Mouse (Mus musculus): Measurements from ENCODE around the gene Maz. TPM values are rescaled to one million over a fixed set of nuclear protein-coding genes. Genes with fewer than 3 reads are reported as not detected.

Gene Maz
- total and polyA plus RNA-seq, 3 experiments: 234 to 540 TPM; not detected in 1

- peak; percentile 82 for DNase-seq (ENCODE audit: low read depth, low spot score)
- peak; percentile 85 for TF ChIP-seq POLR2AphosphoS2 (IDR thresholded peaks at IDR 0.05; ENCODE audit: low read length)
- TF ChIP-seq TBP (IDR thresholded peaks at IDR 0.05; ENCODE audit: low read depth, low read length): 0 out of 2 replicates have a peak, but pooled peaks have one; percentile 18
- TF ChIP-seq HCFC1 (IDR thresholded peaks at IDR 0.05; ENCODE audit: low read depth, low read length): peak; percentile 77
- TF ChIP-seq ZMIZ1 (IDR thresholded peaks at IDR 0.05; ENCODE audit: low read depth, low read length): peak; percentile 57; the same call in 1 of the 2 replicates
- peak; percentile 74 for TF ChIP-seq MXI1 (IDR thresholded peaks at IDR 0.05; ENCODE audit: low read depth, low read length)
- 0 out of 2 replicates have a peak, but pooled peaks have one; percentile 30 for TF ChIP-seq MAX (IDR thresholded peaks at IDR 0.05; ENCODE audit: low read length)
- no peak for TF ChIP-seq CHD2 (IDR thresholded peaks at IDR 0.05; ENCODE audit: low read length)
- TF ChIP-seq SIN3A (IDR thresholded peaks at IDR 0.05; ENCODE audit: low read length): peak; percentile 94
- peak; percentile 12; the same call in 1 of the 2 replicates for TF ChIP-seq SMC3 (IDR thresholded peaks at IDR 0.05; ENCODE audit: low read depth, low read length)
- TF ChIP-seq ELF1 (IDR thresholded peaks at IDR 0.05; ENCODE audit: low read depth, low read length): peak; percentile 66
- TF ChIP-seq POLR2A (IDR thresholded peaks at IDR 0.05; ENCODE audit: control insufficient read depth in 1 of 2, insufficient read depth in 1 of 2, low read depth in 1 of 2, low read length in 2 of 2, poor library complexity in 1 of 2): peak in 1 of 2 experiments; percentile 56; a peak in 1 of 4 replicates
- TF ChIP-seq GABPA (IDR thresholded peaks at IDR 0.05; ENCODE audit: low read depth, low read length): no peak
- TF ChIP-seq RCOR1 (IDR thresholded peaks at IDR 0.05; ENCODE audit: low read depth, low read length): no peak
- TF ChIP-seq NELFE (IDR thresholded peaks at IDR 0.05; ENCODE audit: low read depth, low read length): peak; percentile 48
- TF ChIP-seq MAZ (IDR thresholded peaks at IDR 0.05; ENCODE audit: low read depth, low read length): peak; percentile 38; the same call in 1 of the 2 replicates
- H3K4me1 ChIP-seq (ENCODE audit: control insufficient read depth in 1 of 2, insufficient read depth in 2 of 2, low read length in 2 of 2): peaks cover 0 to 19% of the 10 kb centered on the region in 2 experiments; a peak in 3 of 4 replicates
- H3K4me3 ChIP-seq (ENCODE audit: control insufficient read depth in 1 of 2, insufficient read depth in 1 of 2, low read depth in 2 of 2, low read length in 2 of 2): peak within 1 kb of the TSS; percentile 94 to 99
- H3K36me3 ChIP-seq (ENCODE audit: control insufficient read depth in 1 of 2, insufficient read depth in 2 of 2, low read length in 2 of 2): peaks cover 0 to 19% of the 10 kb centered on the region in 2 experiments; a peak in 2 of 4 replicates
- H3K9me3 ChIP-seq (replicated peaks; ENCODE audit: insufficient read depth, low read length): no peaks in the 10 kb centered on the region
- H3K79me2 ChIP-seq (ENCODE audit: control insufficient read depth, insufficient read depth, low read length, poor library complexity): peaks cover 36% of the 10 kb centered on the region
- H3K9ac ChIP-seq (ENCODE audit: control insufficient read depth, low read depth, low read length, poor library complexity, severe bottlenecking): peak within 1 kb of the TSS; percentile 83
- no peaks in the 10 kb centered on the region for H3K27me3 ChIP-seq (ENCODE audit: control insufficient read depth in 1 of 2, insufficient read depth in 2 of 2, low read length in 2 of 2)
- peak within 1 kb of the TSS; percentile 70 for H3K27ac ChIP-seq (ENCODE audit: control insufficient read depth, low read depth, low read length)
These were observed 12.5 kb downstream of the Maz start, which contains the start of gene Mvp for GRCm38 (mm10) chr7:127014320-127014719. Gene Mvp (minus strand): TSS chr7:127014621.

- Histone ChIP-seq H3K4me3 (ENCODE audit: control insufficient read depth in 1 of 2, insufficient read depth in 1 of 2, low read depth in 2 of 2, low read length in 2 of 2) (no peak overlapping the region), H3K79me2 (ENCODE audit: control insufficient read depth, insufficient read depth, low read length, poor library complexity) (peaks cover 36% of the 10 kb centered on the region), H3K9ac (ENCODE audit: control insufficient read depth, low read depth, low read length, poor library complexity, severe bottlenecking) (no peak overlapping the region), H3K4me1 (ENCODE audit: control insufficient read depth in 1 of 2, insufficient read depth in 2 of 2, low read length in 2 of 2) (peaks cover 3 to 27% of the 10 kb centered on the region in 2 experiments), H3K36me3 (ENCODE audit: control insufficient read depth in 1 of 2, insufficient read depth in 2 of 2, low read length in 2 of 2) (peaks cover 0 to 24% of the 10 kb centered on the region in 2 experiments; a peak in 2 of 4 replicates), H3K27me3 (ENCODE audit: control insufficient read depth in 1 of 2, insufficient read depth in 2 of 2, low read length in 2 of 2) (no peaks in the 10 kb centered on the region), H3K9me3 (replicated peaks; ENCODE audit: insufficient read depth, low read length) (no peaks in the 10 kb centered on the region), H3K27ac (ENCODE audit: control insufficient read depth, low read depth, low read length) (no peak overlapping the region)
- TF ChIP-seq HCFC1 (IDR thresholded peaks at IDR 0.05; ENCODE audit: low read depth, low read length): no peak
- DNase-seq (ENCODE audit: low read depth, low spot score): no peak
These were observed 13.5 kb downstream of the Maz start for GRCm38 (mm10) chr7:127013385-127013784.

- Histone ChIP-seq H3K9me3 (replicated peaks; ENCODE audit: insufficient read depth, low read length) (no peaks in the 10 kb centered on the region), H3K79me2 (ENCODE audit: control insufficient read depth, insufficient read depth, low read length, poor library complexity) (peaks cover 36% of the 10 kb centered on the region), H3K9ac (ENCODE audit: control insufficient read depth, low read depth, low read length, poor library complexity, severe bottlenecking) (no peak overlapping the region), H3K27ac (ENCODE audit: control insufficient read depth, low read depth, low read length) (no peak overlapping the region), H3K4me3 (ENCODE audit: control insufficient read depth in 1 of 2, insufficient read depth in 1 of 2, low read depth in 2 of 2, low read length in 2 of 2) (no peak overlapping the region), H3K4me1 (ENCODE audit: control insufficient read depth in 1 of 2, insufficient read depth in 2 of 2, low read length in 2 of 2) (peaks cover 7 to 31% of the 10 kb centered on the region in 2 experiments), H3K36me3 (ENCODE audit: control insufficient read depth in 1 of 2, insufficient read depth in 2 of 2, low read length in 2 of 2) (peaks cover 0 to 29% of the 10 kb centered on the region in 2 experiments; a peak in 2 of 4 replicates), H3K27me3 (ENCODE audit: control insufficient read depth in 1 of 2, insufficient read depth in 2 of 2, low read length in 2 of 2) (no peaks in the 10 kb centered on the region)
- no peak for TF ChIP-seq CTCF (IDR thresholded peaks at IDR 0.05 in 2 of 3, conservative IDR thresholded peaks at IDR 0.05 in 1 of 3; ENCODE audit: control insufficient read depth in 1 of 3, insufficient read depth in 1 of 3, low read depth in 2 of 3, low read length in 3 of 3, poor library complexity in 1 of 3, severe bottlenecking in 1 of 3)
- no peak for TF ChIP-seq UBTF (IDR thresholded peaks at IDR 0.05; ENCODE audit: borderline replicate concordance, insufficient read depth, low read depth, low read length)
- TF ChIP-seq ZMIZ1 (IDR thresholded peaks at IDR 0.05; ENCODE audit: low read depth, low read length): no peak
- TF ChIP-seq TAL1 (IDR thresholded peaks at IDR 0.05; ENCODE audit: low read length): no peak
- TF ChIP-seq MXI1 (IDR thresholded peaks at IDR 0.05; ENCODE audit: low read depth, low read length): no peak
- TF ChIP-seq MAFK (IDR thresholded peaks at IDR 0.05; ENCODE audit: borderline replicate concordance, low read depth, low read length): no peak
- TF ChIP-seq SMC3 (IDR thresholded peaks at IDR 0.05; ENCODE audit: low read depth, low read length): no peak
- TF ChIP-seq NELFE (IDR thresholded peaks at IDR 0.05; ENCODE audit: low read depth, low read length): no peak
- TF ChIP-seq HCFC1 (IDR thresholded peaks at IDR 0.05; ENCODE audit: low read depth, low read length): no peak
- no peak for TF ChIP-seq CHD2 (IDR thresholded peaks at IDR 0.05; ENCODE audit: low read length)
- TF ChIP-seq ETS1 (IDR thresholded peaks at IDR 0.05; ENCODE audit: low read depth, low read length): no peak
- TF ChIP-seq POLR2AphosphoS5 (IDR thresholded peaks at IDR 0.05; ENCODE audit: borderline replicate concordance, low read depth, low read length): no peak
- TF ChIP-seq GATA1 (IDR thresholded peaks at IDR 0.05; ENCODE audit: low read depth, low read length): no peak
- no peak for TF ChIP-seq ZKSCAN1 (IDR thresholded peaks at IDR 0.05; ENCODE audit: low read depth, low read length)
- TF ChIP-seq BHLHE40 (IDR thresholded peaks at IDR 0.05; ENCODE audit: borderline replicate concordance, low read depth, low read length): no peak
- DNase-seq (ENCODE audit: low read depth, low spot score): no peak
These were observed 14.0 kb downstream of the Maz start for GRCm38 (mm10) chr7:127012845-127013244.
